Mouse (Mus musculus) adrenal gland, adult 8-10 months (tissue): Measurements from ENCODE around the gene Hs6st2. TPM values are rescaled to one million over a fixed set of nuclear protein-coding genes. Genes with fewer than 3 reads are reported as not detected.

Experiments used
- total RNA-seq, 4 experiments: library from RNA; stranded (reverse); gene quantifications; 2 replicates each; pipeline ENCODE4 v1.2.4; 2022

Hs6st2 gene
- total RNA-seq, 4 experiments from 2014 or later: 1.5 to 3.7 (median 2.2) TPM

Other genes starting within 250 kb of the Hs6st2 start
- gene Usp26, start 119.4 kb upstream of the Hs6st2 start, total RNA-seq: under 1 TPM in 1 of 4 experiments, not detected in 3; 0.09 TPM